Mouse (Mus musculus): ENCODE data around the gene Gm21887. TPM values are rescaled to one million over a fixed set of nuclear protein-coding genes. Genes with fewer than 3 reads are reported as not detected.
"Not testable (repeated sequence)": the region's sequence is repeated elsewhere in the genome, so short reads cannot be mapped to it uniquely, and the experiment has no call there.

Gene Gm21887
- polyA plus RNA-seq, 1 experiment from 2014 or later = 223 TPM

DNA sequence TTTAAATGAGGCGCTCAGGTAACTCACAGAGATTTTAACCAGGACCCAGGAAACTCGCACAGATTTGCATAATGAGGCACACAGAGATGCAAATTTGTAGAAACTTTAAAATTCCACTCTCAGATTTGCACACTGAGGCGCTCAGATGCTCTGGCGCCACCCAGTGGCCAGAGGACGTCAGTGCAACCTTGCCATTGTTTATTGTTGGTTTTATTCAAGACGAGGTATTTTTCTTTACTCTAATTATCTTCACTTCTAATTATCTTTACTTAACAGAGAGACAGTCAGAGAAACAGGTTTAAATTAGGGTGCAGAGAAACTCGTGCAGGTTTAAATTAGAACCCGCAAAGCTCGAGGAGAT, 11.2 kb downstream of the Gm21887 start:
- not testable (repeated sequence) for H3K9ac ChIP-seq (ENCODE audit: low read length); H3K27me3 ChIP-seq (replicated peaks; ENCODE audit: control insufficient read depth, insufficient read depth, low read length); ATAC-seq (replicated peaks; ENCODE audit: low FRiP score, low TSS enrichment, low read depth); H3K4me1 ChIP-seq (replicated peaks; ENCODE audit: control insufficient read depth, insufficient read depth, low read length); H3K4me3 ChIP-seq (ENCODE audit: low read depth, low read length); H3K27ac ChIP-seq (ENCODE audit: low read depth); H3K4me2 ChIP-seq (ENCODE audit: low read length)
- WGBS = 48% methylated on average over 9 of the region's 9 CpGs
- peak; percentile 91 for DNase-seq (ENCODE audit: low spot score)
- Histone ChIP-seq H3K36me3 (ENCODE audit: control insufficient read depth, insufficient read depth, low read length) (peaks cover 45% of the 10 kb centered on the region), H3K9me3 (ENCODE audit: control insufficient read depth, low read length) (peaks cover 18% of the 10 kb centered on the region)

DNA sequence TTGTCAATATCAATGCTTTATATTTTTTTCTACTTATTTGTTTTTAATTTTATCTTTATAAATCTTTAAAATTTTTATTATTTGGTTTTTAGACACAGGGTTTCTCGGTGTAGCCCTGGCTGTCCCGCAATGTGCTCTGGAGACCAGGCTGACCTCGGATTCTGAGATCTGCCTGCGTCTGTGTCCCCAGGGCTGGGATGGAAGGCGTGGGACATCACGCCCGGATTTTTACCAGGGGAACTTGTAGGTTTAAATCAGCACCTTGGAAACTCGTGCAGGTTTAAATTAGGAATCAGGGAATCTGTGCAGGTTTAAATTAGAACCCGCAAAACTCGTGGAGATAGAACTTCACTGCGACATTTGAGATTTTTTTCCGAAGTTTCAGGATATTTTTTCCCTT, 11.7 kb downstream of the Gm21887 start:
- not testable (repeated sequence) for H3K4me1 ChIP-seq (replicated peaks; ENCODE audit: control insufficient read depth, insufficient read depth, low read length); H3K27ac ChIP-seq (ENCODE audit: low read depth); H3K27me3 ChIP-seq (replicated peaks; ENCODE audit: control insufficient read depth, insufficient read depth, low read length); H3K9ac ChIP-seq (ENCODE audit: low read length); H3K4me2 ChIP-seq (ENCODE audit: low read length); ATAC-seq (replicated peaks; ENCODE audit: low FRiP score, low TSS enrichment, low read depth); H3K4me3 ChIP-seq (ENCODE audit: low read depth, low read length)
- Histone ChIP-seq H3K36me3 (ENCODE audit: control insufficient read depth, insufficient read depth, low read length) (peaks cover 45% of the 10 kb centered on the region), H3K9me3 (ENCODE audit: control insufficient read depth, low read length) (peaks cover 18% of the 10 kb centered on the region)
- 78% methylated on average over 12 of the region's 12 CpGs for WGBS
- peak; percentile 62 for DNase-seq (ENCODE audit: low spot score)

DNA sequence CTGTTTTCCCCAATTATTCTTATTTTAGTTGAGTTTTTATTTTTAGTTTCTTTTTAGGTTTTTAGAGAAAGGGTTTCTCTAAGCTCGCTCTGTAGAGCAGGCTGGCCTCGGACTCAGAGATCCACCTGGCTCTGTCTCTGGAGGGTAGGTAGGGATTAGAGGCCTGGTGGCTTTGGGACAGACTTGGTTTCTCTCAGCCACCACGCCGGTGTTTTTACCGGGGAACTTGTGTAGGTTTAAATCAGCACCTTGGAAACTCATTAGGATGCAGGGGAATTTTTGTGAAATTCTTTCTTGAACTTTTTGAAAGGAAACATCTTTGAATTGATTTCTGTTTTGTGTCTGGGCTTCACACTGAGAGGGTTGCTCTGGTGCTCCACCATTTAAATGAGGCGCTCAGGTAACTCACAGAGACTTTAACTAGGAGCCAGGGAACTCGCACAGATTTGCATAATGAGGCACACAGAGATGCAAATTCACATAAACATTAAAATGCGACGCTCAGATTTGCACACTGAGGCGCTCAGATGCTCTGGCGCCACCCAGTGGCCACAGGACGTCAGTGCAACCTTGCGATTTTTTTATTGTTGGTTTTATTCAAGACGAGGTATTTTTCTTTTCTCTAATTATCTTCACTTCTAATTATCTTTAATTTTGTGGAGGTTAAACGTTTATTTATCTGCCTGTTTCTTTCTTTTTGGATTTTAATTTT, 12.4 kb downstream of the Gm21887 start:
- not testable (repeated sequence) for H3K4me3 ChIP-seq (ENCODE audit: low read depth, low read length); H3K27me3 ChIP-seq (replicated peaks; ENCODE audit: control insufficient read depth, insufficient read depth, low read length); H3K4me2 ChIP-seq (ENCODE audit: low read length); H3K27ac ChIP-seq (ENCODE audit: low read depth); ATAC-seq (replicated peaks; ENCODE audit: low FRiP score, low TSS enrichment, low read depth); H3K4me1 ChIP-seq (replicated peaks; ENCODE audit: control insufficient read depth, insufficient read depth, low read length); H3K9ac ChIP-seq (ENCODE audit: low read length)
- DNase-seq (ENCODE audit: low spot score) = peak; percentile 86
- Histone ChIP-seq H3K9me3 (ENCODE audit: control insufficient read depth, low read length) (peaks cover 18% of the 10 kb centered on the region), H3K36me3 (ENCODE audit: control insufficient read depth, insufficient read depth, low read length) (peaks cover 44% of the 10 kb centered on the region)
- 60% methylated on average over 15 of the region's 15 CpGs for WGBS

Other genes with a start within 250 kb of the Gm21887 start
- 0.68 and 1.4 TPM in 2 replicates for gene 4933400A11Rik, start 230.0 kb upstream of the Gm21887 start, polyA plus RNA-seq (2014; fragmentation: Nextera tagmentation; extraction: Ambion mirVana)